Mouse (Mus musculus) embryonic facial prominence, embryonic 14.5 days (tissue): ENCODE measurements around the gene Plpp1. TPM values are rescaled to one million over a fixed set of nuclear protein-coding genes. Genes with fewer than 3 reads are reported as not detected.
A peak's percentile ranks its signal among the peaks of the same experiment; 100 is the strongest.

Source experiments
- ATAC-seq: fragments of 200-750 bp; cut with Nextera tagmentation; 2 replicates; pipeline ENCODE4 v1.8.0; 2017; ENCODE audit warnings: low read depth, moderate number of reproducible peaks, moderate TSS enrichment
- DNase-seq: peaks from one replicate; pipeline ENCODE4 v3.0.0-alpha.2; 2015; ENCODE audit warnings: low spot score
- H3K27ac ChIP-seq: fragments of 300-500 bp; sonication (generic); replicated peaks from 2 replicates; pipeline ENCODE4 v1.5.1; 2014; ENCODE audit warnings: low read depth, mild to moderate bottlenecking, low read length, moderate library complexity
- H3K27me3 ChIP-seq: fragments of 300-500 bp; sonication (generic); replicated peaks from 2 replicates; pipeline ENCODE4 v1.6.1; 2014; ENCODE audit warnings: low read length; ENCODE audit not compliant: control insufficient read depth, insufficient read depth
- H3K36me3 ChIP-seq: fragments of 300-500 bp; sonication (generic); 2 replicates; pipeline ENCODE4 v1.6.1; 2014; ENCODE audit warnings: low read length, mixed read lengths; ENCODE audit not compliant: control insufficient read depth, insufficient read depth
- H3K4me1 ChIP-seq: fragments of 300-500 bp; sonication (generic); 2 replicates; pipeline ENCODE4 v1.6.1; 2014; ENCODE audit warnings: antibody characterized with exemption, low read length; ENCODE audit not compliant: control insufficient read depth, insufficient read depth
- H3K4me2 ChIP-seq: fragments of 300-500 bp; sonication (generic); 2 replicates; pipeline ENCODE4 v1.6.1; 2014; ENCODE audit warnings: low read depth, mild to moderate bottlenecking, low read length, moderate library complexity, mixed read lengths
- H3K4me3 ChIP-seq: fragments of 300-500 bp; sonication (generic); 2 replicates; pipeline ENCODE4 v1.5.1; 2014; ENCODE audit warnings: low read depth, mild to moderate bottlenecking, low read length
- H3K9ac ChIP-seq: fragments of 300-500 bp; sonication (generic); 2 replicates; pipeline ENCODE4 v1.6.1; 2014; ENCODE audit warnings: low read depth, mild to moderate bottlenecking, low read length, moderate library complexity, mixed read lengths
- H3K9me3 ChIP-seq: fragments of 300-500 bp; sonication (generic); 2 replicates; pipeline ENCODE4 v1.6.1; 2016; ENCODE audit warnings: low read length; ENCODE audit not compliant: control insufficient read depth
- WGBS: fragments of 180-500 bp; shearing (Covaris S2); extraction: QIAGEN DNeasy Blood & Tissue Kit; methylation state at CpG from one replicate; pipeline ENCODE4 v1.1.7; 2014; 5-methylcytosine and 5-hydroxymethylcytosine counted together
- polyA plus RNA-seq: library from polyadenylated mRNA; unstranded; fragments of >200 nt; fragmentation: Nextera tagmentation; extraction: Ambion mirVana; gene quantifications from 2 replicates; pipeline ENCODE4 v1.2.1, GENCODE M21; 2014

Plpp1 gene
- polyA plus RNA-seq, 1 experiment from 2014 or later, result 64.6 TPM

GRCm38 (mm10) chr13:112765654-112766053 is 34.9 kb upstream of the Plpp1 start:
- Histone ChIP-seq H3K36me3 (no peaks in the 10 kb centered on the region), H3K27ac (no peak overlapping the region), H3K4me2 (no peak overlapping the region), H3K4me1 (peaks cover 7% of the 10 kb centered on the region; the same call in 1 of the 2 replicates), H3K4me3 (no peak overlapping the region), H3K27me3 (no peaks in the 10 kb centered on the region), H3K9ac (no peak overlapping the region), H3K9me3 (peaks cover 24% of the 10 kb centered on the region)
- 81% methylated on average over 3 of the region's 3 CpGs for WGBS
- DNase-seq, result no peak
- ATAC-seq, result no peak

- peaks cover 7% of the 10 kb centered on the region for H3K4me1 ChIP-seq
- no peak overlapping the region for H3K9ac ChIP-seq
- ATAC-seq (peak; percentile 79), DNase-seq (peak; percentile 91)
- peaks cover 24% of the 10 kb centered on the region for H3K9me3 ChIP-seq
- no peaks in the 10 kb centered on the region for H3K27me3 ChIP-seq
- H3K36me3 ChIP-seq, result no peaks in the 10 kb centered on the region
- WGBS, result 29% methylated on average over 11 of the region's 11 CpGs
- peak overlapping the region; percentile 38 for H3K4me2 ChIP-seq
- peak overlapping the region; percentile 63; the same call in 1 of the 2 replicates for H3K27ac ChIP-seq
- H3K4me3 ChIP-seq, result no peak overlapping the region
Observed at GRCm38 (mm10) chr13:112770528-112771328, 29.9 kb upstream of the Plpp1 start.

GRCm38 (mm10) chr13:112771447-112772208 is 29.0 kb upstream of the Plpp1 start:
- H3K36me3 ChIP-seq, result no peaks in the 10 kb centered on the region
- H3K4me1 ChIP-seq, result peaks cover 7% of the 10 kb centered on the region
- peak overlapping the region; percentile 63; the same call in 1 of the 2 replicates for H3K27ac ChIP-seq
- 32% methylated on average over 15 of the region's 15 CpGs for WGBS
- H3K4me3 ChIP-seq, result no peak overlapping the region; the same call in 1 of the 2 replicates
- peak overlapping the region; percentile 38 for H3K4me2 ChIP-seq
- H3K27me3 ChIP-seq, result no peaks in the 10 kb centered on the region
- H3K9me3 ChIP-seq, result peaks cover 16% of the 10 kb centered on the region
- DNase-seq, result peak; percentile 50
- 0 out of 2 replicates have a peak overlapping the region, but pooled peaks have one; percentile 5 for H3K9ac ChIP-seq
- ATAC-seq, result 0 out of 2 replicates have a peak, but pooled peaks have one; percentile 10

GRCm38 (mm10) chr13:112772252-112772651 is 28.3 kb upstream of the Plpp1 start:
- no peak for DNase-seq
- Histone ChIP-seq H3K9me3 (peaks cover 10% of the 10 kb centered on the region), H3K36me3 (no peaks in the 10 kb centered on the region), H3K4me3 (no peak overlapping the region), H3K4me2 (peak overlapping the region; percentile 38; the same call in 1 of the 2 replicates), H3K9ac (no peak overlapping the region), H3K27ac (no peak overlapping the region), H3K4me1 (peaks cover 7% of the 10 kb centered on the region), H3K27me3 (no peaks in the 10 kb centered on the region)
- ATAC-seq, result no peak
- 55% methylated on average over 11 of the region's 11 CpGs for WGBS

GRCm38 (mm10) chr13:112772861-112773260 is 27.7 kb upstream of the Plpp1 start:
- Histone ChIP-seq H3K4me3 (no peak overlapping the region), H3K27ac (no peak overlapping the region; the same call in 1 of the 2 replicates), H3K4me2 (no peak overlapping the region), H3K9ac (no peak overlapping the region), H3K9me3 (peaks cover 4% of the 10 kb centered on the region), H3K36me3 (no peaks in the 10 kb centered on the region), H3K4me1 (peaks cover 7% of the 10 kb centered on the region), H3K27me3 (no peaks in the 10 kb centered on the region)
- ATAC-seq (no peak), DNase-seq (no peak)
- 77% methylated on average over 14 of the region's 14 CpGs for WGBS

GRCm38 (mm10) chr13:112773991-112774675 is 26.5 kb upstream of the Plpp1 start:
- DNase-seq, result no peak
- Histone ChIP-seq H3K27me3 (no peaks in the 10 kb centered on the region), H3K9ac (no peak overlapping the region), H3K36me3 (no peaks in the 10 kb centered on the region), H3K9me3 (no peaks in the 10 kb centered on the region), H3K4me1 (peaks cover 7% of the 10 kb centered on the region), H3K4me3 (no peak overlapping the region), H3K4me2 (no peak overlapping the region), H3K27ac (no peak overlapping the region)
- 83% methylated on average over 3 of the region's 3 CpGs for WGBS
- no peak for ATAC-seq

- H3K9ac ChIP-seq, result no peak overlapping the region
- 89% methylated on average over 10 of the region's 10 CpGs for WGBS
Observed at GRCm38 (mm10) chr13:112775856-112776255, 24.7 kb upstream of the Plpp1 start.

GRCm38 (mm10) chr13:112778407-112778806 is 22.2 kb upstream of the Plpp1 start:
- H3K36me3 ChIP-seq, result no peaks in the 10 kb centered on the region
- no peaks in the 10 kb centered on the region for H3K4me1 ChIP-seq
- 85% methylated on average over 5 of the region's 5 CpGs for WGBS
- H3K27ac ChIP-seq, result no peak overlapping the region
- no peak overlapping the region for H3K9ac ChIP-seq
- H3K27me3 ChIP-seq, result no peaks in the 10 kb centered on the region
- ATAC-seq, result no peak
- no peak overlapping the region for H3K4me2 ChIP-seq
- no peak for DNase-seq
- H3K9me3 ChIP-seq, result no peaks in the 10 kb centered on the region
- no peak overlapping the region for H3K4me3 ChIP-seq

More at GRCm38 (mm10) chr13:112775856-112776255, 24.7 kb upstream of the Plpp1 start:
- no peaks in the 10 kb centered on the region for H3K9me3 ChIP-seq
- H3K36me3 ChIP-seq, result no peaks in the 10 kb centered on the region
- DNase-seq (no peak), ATAC-seq (no peak)
- H3K4me2 ChIP-seq, result no peak overlapping the region
- H3K4me3 ChIP-seq, result no peak overlapping the region
- H3K27me3 ChIP-seq, result no peaks in the 10 kb centered on the region
- peaks cover 7% of the 10 kb centered on the region for H3K4me1 ChIP-seq
- no peak overlapping the region for H3K27ac ChIP-seq
